Mouse (Mus musculus) embryonic facial prominence, embryonic 11.5 days (tissue): Measurements from ENCODE around the gene Purb. TPM values are rescaled to one million over a fixed set of nuclear protein-coding genes. Genes with fewer than 3 reads are reported as not detected.
A peak's percentile ranks its signal among the peaks of the same experiment; 100 is the strongest.

Experiments
- ATAC-seq: fragments of 200-750 bp; cut with Nextera tagmentation; replicated peaks from 2 replicates; pipeline ENCODE4 v1.8.0; 2017; ENCODE audit warnings: low read depth; ENCODE audit not compliant: insufficient number of reproducible peaks, low FRiP score, low TSS enrichment
- DNase-seq: peaks from one replicate; pipeline ENCODE4 v3.0.0-alpha.2; 2015; ENCODE audit warnings: low spot score
- H3K27ac ChIP-seq: fragments of 300-500 bp; sonication (generic); replicated peaks from 2 replicates; pipeline ENCODE4 v1.5.1; 2014; ENCODE audit warnings: mild to moderate bottlenecking, low read depth, low read length, control low read depth
- H3K27me3 ChIP-seq: fragments of 300-500 bp; sonication (generic); 2 replicates; pipeline ENCODE4 v1.6.1; 2014; ENCODE audit warnings: mild to moderate bottlenecking, low read length, moderate library complexity, mixed read lengths; ENCODE audit not compliant: control insufficient read depth, insufficient read depth
- H3K36me3 ChIP-seq: fragments of 300-500 bp; sonication (generic); replicated peaks from 2 replicates; pipeline ENCODE4 v1.6.1; 2014; ENCODE audit warnings: low read depth, mild to moderate bottlenecking, low read length, moderate library complexity, mixed read lengths; ENCODE audit not compliant: control insufficient read depth, insufficient read depth
- H3K4me1 ChIP-seq: fragments of 300-500 bp; sonication (generic); 2 replicates; pipeline ENCODE4 v1.6.1; 2014; ENCODE audit warnings: low read length, mixed read lengths; ENCODE audit not compliant: control insufficient read depth, insufficient read depth
- H3K4me2 ChIP-seq: fragments of 300-500 bp; sonication (generic); 2 replicates; pipeline ENCODE4 v1.6.1; 2014; ENCODE audit warnings: low read depth, mild to moderate bottlenecking, control low read depth, low read length, moderate library complexity
- H3K4me3 ChIP-seq: fragments of 300-500 bp; sonication (generic); 2 replicates; pipeline ENCODE4 v1.5.1; 2014; ENCODE audit warnings: low read depth, low read length, control low read depth
- H3K9ac ChIP-seq: fragments of 300-500 bp; sonication (generic); replicated peaks from 2 replicates; pipeline ENCODE4 v1.6.1; 2014; ENCODE audit warnings: mild to moderate bottlenecking, control low read depth, low read length
- H3K9me3 ChIP-seq: fragments of 300-500 bp; sonication (generic); replicated peaks from 2 replicates; pipeline ENCODE4 v1.6.1; 2016; ENCODE audit warnings: mild to moderate bottlenecking, low read length, inconsistent platforms, mixed read lengths; ENCODE audit not compliant: control insufficient read depth
- WGBS: fragments of 180-500 bp; shearing (Covaris S2); extraction: QIAGEN DNeasy Blood & Tissue Kit; methylation state at CpG from one replicate; pipeline ENCODE4 v1.1.7; 2014; 5-methylcytosine and 5-hydroxymethylcytosine counted together
- polyA plus RNA-seq: library from polyadenylated mRNA; unstranded; fragments of >200 nt; fragmentation: Nextera tagmentation; extraction: Ambion mirVana; gene quantifications from 2 replicates; pipeline ENCODE4 v1.2.1, GENCODE M21; 2014

The Purb gene
- polyA plus RNA-seq, 1 experiment from 2014 or later: 14.8 TPM

GRCm38 (mm10) chr11:6480681-6481405, 5.1 kb upstream of the Purb start:
- no peak overlapping the region for H3K9ac ChIP-seq
- H3K4me1 ChIP-seq: no peaks in the 10 kb centered on the region
- no peak overlapping the region for H3K27ac ChIP-seq
- H3K4me2 ChIP-seq: no peak overlapping the region
- DNase-seq (no peak), ATAC-seq (no peak)
- H3K27me3 ChIP-seq: no peaks in the 10 kb centered on the region
- no peaks in the 10 kb centered on the region for H3K36me3 ChIP-seq
- no peak overlapping the region for H3K4me3 ChIP-seq
- WGBS: 79% methylated on average over 13 of the region's 13 CpGs
- no peaks in the 10 kb centered on the region for H3K9me3 ChIP-seq

- H3K4me3 ChIP-seq: no peak overlapping the region
- no peak overlapping the region for H3K9ac ChIP-seq
- no peaks in the 10 kb centered on the region for H3K4me1 ChIP-seq
- no peaks in the 10 kb centered on the region for H3K27me3 ChIP-seq
- no peak for DNase-seq
- no peak for ATAC-seq
- no peaks in the 10 kb centered on the region for H3K9me3 ChIP-seq
- 79% methylated on average over 7 of the region's 7 CpGs for WGBS
- H3K4me2 ChIP-seq: no peak overlapping the region
- H3K36me3 ChIP-seq: no peaks in the 10 kb centered on the region
- H3K27ac ChIP-seq: no peak overlapping the region
These were observed 4.5 kb upstream of the Purb start for GRCm38 (mm10) chr11:6480191-6480590.

GRCm38 (mm10) chr11:6479231-6479630, 3.5 kb upstream of the Purb start:
- 69% methylated on average over 2 of the region's 2 CpGs for WGBS
- H3K27ac ChIP-seq: no peak overlapping the region
- H3K4me3 ChIP-seq: no peak overlapping the region
- no peaks in the 10 kb centered on the region for H3K4me1 ChIP-seq
- no peaks in the 10 kb centered on the region for H3K9me3 ChIP-seq
- ATAC-seq: no peak
- no peak overlapping the region for H3K9ac ChIP-seq
- no peak overlapping the region for H3K4me2 ChIP-seq
- DNase-seq: no peak
- H3K36me3 ChIP-seq: no peaks in the 10 kb centered on the region
- no peaks in the 10 kb centered on the region for H3K27me3 ChIP-seq

GRCm38 (mm10) chr11:6477350-6477749, 1.6 kb upstream of the Purb start:
- no peaks in the 10 kb centered on the region for H3K27me3 ChIP-seq
- no peaks in the 10 kb centered on the region for H3K36me3 ChIP-seq
- 0 out of 2 replicates have a peak, but pooled peaks have one; percentile 13 for ATAC-seq
- no peak overlapping the region for H3K4me2 ChIP-seq
- DNase-seq: no peak
- H3K27ac ChIP-seq: no peak overlapping the region
- no peak overlapping the region for H3K9ac ChIP-seq
- H3K4me3 ChIP-seq: no peak overlapping the region
- no peaks in the 10 kb centered on the region for H3K4me1 ChIP-seq
- WGBS: 87% methylated on average over 1 of the region's 1 CpGs
- H3K9me3 ChIP-seq: no peaks in the 10 kb centered on the region

- Histone ChIP-seq H3K9ac (no peak overlapping the region), H3K4me1 (no peaks in the 10 kb centered on the region), H3K27me3 (no peaks in the 10 kb centered on the region), H3K9me3 (no peaks in the 10 kb centered on the region), H3K4me2 (no peak overlapping the region), H3K4me3 (no peak overlapping the region), H3K36me3 (no peaks in the 10 kb centered on the region), H3K27ac (no peak overlapping the region)
- DNase-seq (no peak), ATAC-seq (no peak)
- WGBS: 67% methylated on average over 6 of the region's 6 CpGs
These were observed 1.2 kb upstream of the Purb start for GRCm38 (mm10) chr11:6476876-6477275.

- H3K4me3 ChIP-seq: peak overlapping the region; percentile 96
- DNase-seq: peak; percentile 35
- under 1% methylated on average over 103 of the region's 109 CpGs for WGBS
- no peaks in the 10 kb centered on the region for H3K27me3 ChIP-seq
- H3K4me1 ChIP-seq: no peaks in the 10 kb centered on the region
- H3K36me3 ChIP-seq: no peaks in the 10 kb centered on the region
- H3K4me2 ChIP-seq: peak overlapping the region; percentile 66
- H3K9ac ChIP-seq: peak overlapping the region; percentile 96
- H3K9me3 ChIP-seq: no peaks in the 10 kb centered on the region
- ATAC-seq: 0 out of 2 replicates have a peak, but pooled peaks have one; percentile 9
- H3K27ac ChIP-seq: peak overlapping the region; percentile 97
These were observed 614 bp downstream of the Purb start for GRCm38 (mm10) chr11:6474874-6475731.

GRCm38 (mm10) chr11:6474381-6474780, 1.3 kb downstream of the Purb start:
- Histone ChIP-seq H3K4me1 (no peaks in the 10 kb centered on the region), H3K9ac (peak overlapping the region; percentile 96), H3K4me2 (peak overlapping the region; percentile 66), H3K27me3 (no peaks in the 10 kb centered on the region), H3K9me3 (no peaks in the 10 kb centered on the region), H3K4me3 (peak overlapping the region; percentile 96), H3K27ac (no peak overlapping the region), H3K36me3 (no peaks in the 10 kb centered on the region)
- ATAC-seq (no peak), DNase-seq (no peak)
- WGBS: 47% methylated on average over 6 of the region's 6 CpGs

- no peak for ATAC-seq
- no peaks in the 10 kb centered on the region for H3K36me3 ChIP-seq
- no peaks in the 10 kb centered on the region for H3K4me1 ChIP-seq
- H3K4me3 ChIP-seq: peak overlapping the region; percentile 31
- no peak overlapping the region; the same call in 1 of the 2 replicates for H3K9ac ChIP-seq
- H3K9me3 ChIP-seq: no peaks in the 10 kb centered on the region
- no peak for DNase-seq
- peak overlapping the region; percentile 36 for H3K4me2 ChIP-seq
- no peaks in the 10 kb centered on the region for H3K27me3 ChIP-seq
- no peak overlapping the region for H3K27ac ChIP-seq
These were observed 3.6 kb downstream of the Purb start for GRCm38 (mm10) chr11:6472076-6472475.
